In genomic region chr12:97993937-97994336, GRCm38 (mm10) we compare ENCODE assay signal across 22 mouse cellular contexts.
A peak's percentile ranks its signal among the peaks of the same experiment; 100 is the strongest.
DNase-seq lines count a peak whose midpoint lies in the region; ATAC-seq lines count a peak whose summit lies in the region.
"Had no signal": no experiment of that assay in that cellular context is flagged by ENCODE, and none has a peak within 500 bp of the region (broad histone marks: within the 10 kb centered on the region; RNA-seq: fewer than 3 reads in every experiment).

No protein-coding gene starts in this region.

- DNase-seq in frontal cortex, postnatal 36 days (ENCODE audit: low spot score in 2 of 2) = no peak
- DNase-seq in right cerebral cortex, adult 18-20 months = peak; percentile 19
- DNase-seq in right cerebral cortex, postnatal 4 days = no peak
- peak; percentile 37 for DNase-seq in brain, adult 2 months (ENCODE audit: low read depth, low spot score)
- DNase-seq: adrenal gland, adult 2 months; adrenal gland, adult 8-10 months; adrenal gland, postnatal 10 days; adrenal gland, postnatal 14 days; adrenal gland, postnatal 25 days; adrenal gland, postnatal 36 days; B cell, adult 2 months; cerebellum, adult 11 months; cerebellum, adult 11-12 months; cerebellum, adult 18-20 months; cerebellum, adult 2 months had no signal

- H3K4me2 ChIP-seq in hindbrain, embryonic 13.5 days = no peak overlapping the region

- no peak overlapping the region for H3K4me3 ChIP-seq in hindbrain, embryonic 13.5 days

- no peaks in the 10 kb centered on the region for H3K27me3 ChIP-seq in hindbrain, embryonic 13.5 days
- H3K27me3 ChIP-seq: CH12.LX, Patski had no signal

- H3K27ac ChIP-seq in hindbrain, embryonic 13.5 days = no peak overlapping the region

- ATAC-seq in frontal cortex, adult (ENCODE audit: low TSS enrichment) = peak; percentile 57
- ATAC-seq in hindbrain, embryonic 13.5 days (ENCODE audit: low FRiP score) = no peak
- ATAC-seq: activated CD4-positive, CD25-positive, alpha-beta regulatory T cell, adult 4 months; CD4-positive, CD25-positive, alpha-beta regulatory T cell, adult 4 months; Patski had no signal

- WGBS in hindbrain, embryonic 13.5 days = 88% methylated on average over 3 of the region's 3 CpGs

- no peak overlapping the region for H3K9ac ChIP-seq in hindbrain, embryonic 13.5 days

- no peaks in the 10 kb centered on the region for H3K9me3 ChIP-seq in hindbrain, embryonic 13.5 days

- no peaks in the 10 kb centered on the region for H3K36me3 ChIP-seq in hindbrain, embryonic 13.5 days
- H3K36me3 ChIP-seq: G1E had no signal

- no peaks in the 10 kb centered on the region for H3K4me1 ChIP-seq in hindbrain, embryonic 13.5 days (replicated peaks)

Comparison
In these comparisons a context has a peak if more than half of its experiments do, and no peak if none do; other contexts are left out.
1. DNase-seq: peak in right cerebral cortex, adult 18-20 months (single experiment) and brain, adult 2 months (single experiment); none in frontal cortex, postnatal 36 days (0 of 2) and right cerebral cortex, postnatal 4 days (single experiment).